In genomic region chr11:121108061-121108460, GRCm38 (mm10) we compare ENCODE assay signal across 14 mouse cellular contexts. TPM values are rescaled to one million over a fixed set of nuclear protein-coding genes. Genes with fewer than 3 reads are reported as not detected.
DNase-seq lines count a peak whose midpoint lies in the region; ATAC-seq and TF ChIP-seq lines count a peak whose summit lies in the region.
"Had no signal": no experiment of that assay in that cellular context is flagged by ENCODE, and none has a peak within 500 bp of the region (broad histone marks: within the 10 kb centered on the region; RNA-seq: fewer than 3 reads in every experiment).

No protein-coding gene starts in this region.

- H3K27ac ChIP-seq in liver, adult 2 months (replicated peaks; ENCODE audit: insufficient read depth, low read depth, low read length) = no peak overlapping the region; the same call in 1 of the 2 replicates
- peak overlapping the region; percentile 57 for H3K27ac ChIP-seq in heart, embryonic 13.5 days (replicated peaks)
- peak overlapping the region; percentile 17; the same call in 1 of the 2 replicates for H3K27ac ChIP-seq in lung, embryonic 16.5 days (ENCODE audit: low read length)
- no peak overlapping the region for H3K27ac ChIP-seq in left cerebral cortex, adult 2 months
- no peak overlapping the region for H3K27ac ChIP-seq in midbrain, embryonic 16.5 days (ENCODE audit: low read length)
- H3K27ac ChIP-seq: midbrain, embryonic 10.5 days had no signal

- no peak overlapping the region for H3K4me2 ChIP-seq in heart, embryonic 13.5 days
- no peak overlapping the region for H3K4me2 ChIP-seq in lung, embryonic 16.5 days (ENCODE audit: low read depth, low read length)
- no peak overlapping the region for H3K4me2 ChIP-seq in midbrain, embryonic 16.5 days (ENCODE audit: low read length)

- H3K27me3 ChIP-seq in liver, adult 2 months (ENCODE audit: control insufficient read depth, insufficient read depth, low read length) = no peaks in the 10 kb centered on the region
- H3K27me3 ChIP-seq in heart, embryonic 13.5 days (replicated peaks) = peaks cover 19% of the 10 kb centered on the region; the same call in 1 of the 2 replicates
- no peaks in the 10 kb centered on the region for H3K27me3 ChIP-seq in lung, embryonic 16.5 days (ENCODE audit: control insufficient read depth, insufficient read depth, low read depth, low read length)
- no peaks in the 10 kb centered on the region for H3K27me3 ChIP-seq in midbrain, embryonic 16.5 days (ENCODE audit: control insufficient read depth, insufficient read depth, low read depth, low read length)

- H3K9ac ChIP-seq in liver, adult 2 months (ENCODE audit: low read depth, low read length) = no peak overlapping the region
- H3K9ac ChIP-seq in heart, embryonic 13.5 days = no peak overlapping the region
- no peak overlapping the region for H3K9ac ChIP-seq in lung, embryonic 16.5 days (ENCODE audit: low read length)
- no peak overlapping the region for H3K9ac ChIP-seq in midbrain, embryonic 16.5 days (ENCODE audit: low read depth, low read length)

- H3K4me1 ChIP-seq in liver, adult 2 months (ENCODE audit: control insufficient read depth, insufficient read depth, low read length) = peaks cover 2% of the 10 kb centered on the region; the same call in 1 of the 2 replicates
- H3K4me1 ChIP-seq in heart, embryonic 13.5 days = peaks cover 33% of the 10 kb centered on the region
- peaks cover 25% of the 10 kb centered on the region for H3K4me1 ChIP-seq in lung, embryonic 16.5 days (replicated peaks; ENCODE audit: control insufficient read depth, insufficient read depth, low read length)
- H3K4me1 ChIP-seq in midbrain, embryonic 16.5 days (ENCODE audit: control insufficient read depth, insufficient read depth, low read length) = no peaks in the 10 kb centered on the region
- H3K4me1 ChIP-seq: midbrain, embryonic 10.5 days had no signal

- peak; percentile 53 for DNase-seq in liver, adult 2 months (ENCODE audit: extremely low read depth, low read depth, low spot score)
- DNase-seq in liver = no peak
- peak; percentile 45 to 51 for DNase-seq in heart, postnatal 10 days
- no peak for DNase-seq in left cerebral cortex, adult 2 months (ENCODE audit: extremely low spot score in 1 of 2, low spot score in 2 of 2)
- DNase-seq: cerebellum, postnatal 36 days; right cerebral cortex, adult 18-20 months had no signal

- intact Hi-C loops in heart, postnatal 10 days (cut with DNase I) = no loop called here
- intact Hi-C loops in left cerebral cortex, adult 2 months (cut with DNase I) = no loop called here

- H3K36me3 ChIP-seq in liver, adult 2 months (ENCODE audit: control insufficient read depth, insufficient read depth, low read length) = no peaks in the 10 kb centered on the region
- H3K36me3 ChIP-seq in heart, embryonic 13.5 days = no peaks in the 10 kb centered on the region
- H3K36me3 ChIP-seq in lung, embryonic 16.5 days (ENCODE audit: control insufficient read depth, insufficient read depth, low read length) = no peaks in the 10 kb centered on the region
- H3K36me3 ChIP-seq in midbrain, embryonic 16.5 days (ENCODE audit: control insufficient read depth, insufficient read depth, low read length) = no peaks in the 10 kb centered on the region
- H3K36me3 ChIP-seq: midbrain, embryonic 10.5 days had no signal

- TF ChIP-seq POLR2A in liver, adult 2 months (IDR thresholded peaks at IDR 0.05; ENCODE audit: extremely low read depth, insufficient read depth, low read length) = no peak

- no peak for ATAC-seq in heart, embryonic 13.5 days (ENCODE audit: extremely low read depth, insufficient number of reproducible peaks, low FRiP score, low TSS enrichment)
- ATAC-seq in lung, embryonic 16.5 days (ENCODE audit: low read depth) = peak; percentile 60
- no peak for ATAC-seq in midbrain, embryonic 16.5 days
- no peak for ATAC-seq in cerebellum, adult (ENCODE audit: insufficient number of reproducible peaks, low FRiP score, low TSS enrichment)

- H3K79me2 ChIP-seq in liver, adult 2 months (ENCODE audit: control insufficient read depth, insufficient read depth, low read length) = no peaks in the 10 kb centered on the region

- no peaks in the 10 kb centered on the region for H3K9me3 ChIP-seq in heart, embryonic 13.5 days
- H3K9me3 ChIP-seq in lung, embryonic 16.5 days (ENCODE audit: control insufficient read depth, low read length) = no peaks in the 10 kb centered on the region
- H3K9me3 ChIP-seq in midbrain, embryonic 16.5 days (replicated peaks; ENCODE audit: control insufficient read depth, low read length, poor library complexity, severe bottlenecking) = no peaks in the 10 kb centered on the region
- H3K9me3 ChIP-seq: midbrain, embryonic 10.5 days had no signal

- H3K4me3 ChIP-seq in liver, adult 2 months (ENCODE audit: insufficient read depth, low read depth, low read length) = no peak overlapping the region
- no peak overlapping the region for H3K4me3 ChIP-seq in heart, embryonic 13.5 days
- H3K4me3 ChIP-seq in lung, embryonic 16.5 days (ENCODE audit: low read length) = no peak overlapping the region
- H3K4me3 ChIP-seq in left cerebral cortex, adult 2 months = no peak overlapping the region
- no peak overlapping the region for H3K4me3 ChIP-seq in midbrain, embryonic 16.5 days (ENCODE audit: low read depth, low read length)
- H3K4me3 ChIP-seq: midbrain, embryonic 10.5 days had no signal

- WGBS in liver, adult 2 months = 69% methylated on average over 9 of the region's 9 CpGs
- 16% methylated on average over 9 of the region's 9 CpGs for WGBS in heart, embryonic 13.5 days
- 9% methylated on average over 9 of the region's 9 CpGs for WGBS in lung, embryonic 16.5 days
- WGBS in midbrain, embryonic 16.5 days = 76% methylated on average over 9 of the region's 9 CpGs

- no peak for TF ChIP-seq CTCF in liver, adult 2 months (IDR thresholded peaks at IDR 0.05; ENCODE audit: low read depth, low read length)
- TF ChIP-seq CTCF in left cerebral cortex, adult 2 months (IDR thresholded peaks at IDR 0.05) = no peak

RNA-seq across cellular contexts. Expression of gene Tex19.2, which starts 10.4 kb away (rescaled TPM):
- not detected in 2 replicates for total RNA-seq in liver, adult 2 months (2014; rRNA removed)
- not detected in 2 replicates for polyA plus RNA-seq in liver, adult 2 months (2012; rRNA removed)
- not detected in 2 replicates for polyA plus RNA-seq in heart, embryonic 13.5 days (2015; fragmentation: Nextera tagmentation; extraction: Ambion mirVana)
- not detected for total RNA-seq in heart, postnatal 10 days (2021)
- not detected in 2 replicates for polyA plus RNA-seq in lung, embryonic 16.5 days (2015; fragmentation: Nextera tagmentation; extraction: Ambion mirVana)
- total RNA-seq in left cerebral cortex, adult 2 months (2021) = not detected
- not detected in 2 replicates for polyA plus RNA-seq in midbrain, embryonic 16.5 days (2015; fragmentation: Nextera tagmentation; extraction: Ambion mirVana)
- total RNA-seq: hematopoietic stem cell, adult 5-6 weeks; left cerebral cortex, postnatal 14 days had no signal
- polyA plus RNA-seq: large intestine, adult 2 months; midbrain, embryonic 10.5 days had no signal

RNA-seq across cellular contexts. Expression of gene Sectm1a, which starts 27.0 kb away (rescaled TPM):
- total RNA-seq in liver, adult 2 months (2014; rRNA removed) = 0.55 and 0.67 TPM in 2 replicates
- polyA plus RNA-seq in liver, adult 2 months (2012; rRNA removed) = 0.76 and 0.81 TPM in 2 replicates
- polyA plus RNA-seq in heart, embryonic 13.5 days (2015; fragmentation: Nextera tagmentation; extraction: Ambion mirVana) = 0.11 TPM in 1 of 2 replicates, not detected in the other
- not detected for total RNA-seq in heart, postnatal 10 days (2021)
- 0.58 TPM in 1 of 2 replicates, not detected in the other for polyA plus RNA-seq in lung, embryonic 16.5 days (2015; fragmentation: Nextera tagmentation; extraction: Ambion mirVana)
- total RNA-seq in left cerebral cortex, adult 2 months (2021) = not detected
- not detected in 2 replicates for polyA plus RNA-seq in midbrain, embryonic 16.5 days (2015; fragmentation: Nextera tagmentation; extraction: Ambion mirVana)
- total RNA-seq: hematopoietic stem cell, adult 5-6 weeks; left cerebral cortex, postnatal 14 days had no signal
- polyA plus RNA-seq: midbrain, embryonic 10.5 days had no signal

RNA-seq across cellular contexts. Expression of gene Tex19.1, which starts 37.9 kb away (rescaled TPM):
- not detected in 2 replicates for total RNA-seq in liver, adult 2 months (2014; rRNA removed)
- polyA plus RNA-seq in liver, adult 2 months (2012; rRNA removed) = not detected in 2 replicates
- polyA plus RNA-seq in heart, embryonic 13.5 days (2015; fragmentation: Nextera tagmentation; extraction: Ambion mirVana) = not detected in 2 replicates
- total RNA-seq in heart, postnatal 10 days (2021) = not detected
- polyA plus RNA-seq in lung, embryonic 16.5 days (2015; fragmentation: Nextera tagmentation; extraction: Ambion mirVana) = not detected in 2 replicates
- not detected for total RNA-seq in left cerebral cortex, adult 2 months (2021)
- not detected in 2 replicates for polyA plus RNA-seq in midbrain, embryonic 16.5 days (2015; fragmentation: Nextera tagmentation; extraction: Ambion mirVana)
- total RNA-seq: hematopoietic stem cell, adult 5-6 weeks; left cerebral cortex, postnatal 14 days had no signal
- polyA plus RNA-seq: large intestine, adult 2 months had no signal

RNA-seq across cellular contexts. Expression of gene Sectm1b, which starts 44.7 kb away (rescaled TPM):
- not detected in 2 replicates for total RNA-seq in liver, adult 2 months (2014; rRNA removed)
- 0.11 and 0.18 TPM in 2 replicates for polyA plus RNA-seq in liver, adult 2 months (2012; rRNA removed)
- polyA plus RNA-seq in heart, embryonic 13.5 days (2015; fragmentation: Nextera tagmentation; extraction: Ambion mirVana) = not detected in 2 replicates
- total RNA-seq in heart, postnatal 10 days (2021) = not detected
- 0.15 and 0.78 TPM in 2 replicates for polyA plus RNA-seq in lung, embryonic 16.5 days (2015; fragmentation: Nextera tagmentation; extraction: Ambion mirVana)
- not detected for total RNA-seq in left cerebral cortex, adult 2 months (2021)
- not detected in 2 replicates for polyA plus RNA-seq in midbrain, embryonic 16.5 days (2015; fragmentation: Nextera tagmentation; extraction: Ambion mirVana)
- total RNA-seq: hematopoietic stem cell, adult 5-6 weeks; left cerebral cortex, postnatal 14 days had no signal
- polyA plus RNA-seq: midbrain, embryonic 10.5 days had no signal

RNA-seq across cellular contexts. Expression of gene Uts2r, which starts 52.0 kb away (rescaled TPM):
- not detected in 2 replicates for total RNA-seq in liver, adult 2 months (2014; rRNA removed)
- polyA plus RNA-seq in liver, adult 2 months (2012; rRNA removed) = not detected in 2 replicates
- not detected in 2 replicates for polyA plus RNA-seq in heart, embryonic 13.5 days (2015; fragmentation: Nextera tagmentation; extraction: Ambion mirVana)
- total RNA-seq in heart, postnatal 10 days (2021) = under 1 TPM; 0.24 to 0.35 TPM
- polyA plus RNA-seq in lung, embryonic 16.5 days (2015; fragmentation: Nextera tagmentation; extraction: Ambion mirVana) = not detected in 2 replicates
- under 1 TPM in 1 of 2 experiments, not detected in 1; 0.21 TPM for total RNA-seq in left cerebral cortex, adult 2 months (2021)
- 0.83 and 1.1 TPM in 2 replicates for polyA plus RNA-seq in midbrain, embryonic 16.5 days (2015; fragmentation: Nextera tagmentation; extraction: Ambion mirVana)
- total RNA-seq: hematopoietic stem cell, adult 5-6 weeks; left cerebral cortex, postnatal 14 days had no signal
- polyA plus RNA-seq: large intestine, adult 2 months had no signal

Comparison
In these comparisons a context has a peak if more than half of its experiments do, and no peak if none do; other contexts are left out.
1. DNase-seq: peak in liver, adult 2 months (single experiment) and heart, postnatal 10 days (2 of 2); none in liver (single experiment) and left cerebral cortex, adult 2 months (0 of 2).
2. H3K27ac ChIP-seq: peak in heart, embryonic 13.5 days (single experiment) and lung, embryonic 16.5 days (single experiment); none in liver, adult 2 months (single experiment), left cerebral cortex, adult 2 months (single experiment) and midbrain, embryonic 16.5 days (single experiment).